15 mouse cellular contexts compared by ENCODE assay signal in genomic region chr9:62540166-62540565, GRCm38 (mm10). TPM values are rescaled to one million over a fixed set of nuclear protein-coding genes. Genes with fewer than 3 reads are reported as not detected.
DNase-seq lines count a peak whose midpoint lies in the region; ATAC-seq lines count a peak whose summit lies in the region.
"Had no signal": no experiment of that assay in that cellular context is flagged by ENCODE, and none has a peak within 500 bp of the region (broad histone marks: within the 10 kb centered on the region; RNA-seq: fewer than 3 reads in every experiment).

No protein-coding gene starts in this region.

- peaks cover 64% of the 10 kb centered on the region for H3K4me1 ChIP-seq in forebrain, embryonic 10.5 days
- peaks cover 23% of the 10 kb centered on the region for H3K4me1 ChIP-seq in forebrain, embryonic 11.5 days (replicated peaks; ENCODE audit: control insufficient read depth, insufficient read depth, low read length)
- peaks cover 73% of the 10 kb centered on the region for H3K4me1 ChIP-seq in forebrain, embryonic 16.5 days (replicated peaks; ENCODE audit: control insufficient read depth, insufficient read depth, low read length)
- H3K4me1 ChIP-seq in limb, embryonic 10.5 days, result peaks cover 30% of the 10 kb centered on the region
- peaks cover 11% of the 10 kb centered on the region for H3K4me1 ChIP-seq in liver, embryonic 12.5 days

- WGBS in forebrain, embryonic 10.5 days, result 81% methylated on average over 9 of the region's 9 CpGs
- 83% methylated on average over 9 of the region's 9 CpGs for WGBS in forebrain, embryonic 11.5 days
- 78% methylated on average over 9 of the region's 9 CpGs for WGBS in forebrain, embryonic 16.5 days
- 81% methylated on average over 9 of the region's 9 CpGs for WGBS in limb, embryonic 10.5 days
- 70% methylated on average over 9 of the region's 9 CpGs for WGBS in liver, embryonic 12.5 days (ENCODE audit: insufficient replicate concordance)

- no peak for DNase-seq in forebrain, embryonic 10.5 days (ENCODE audit: extremely low spot score, low spot score)
- DNase-seq in forebrain, embryonic 11.5 days (ENCODE audit: low spot score), result no peak
- DNase-seq in ZHBTc4 (ENCODE audit: low read depth, low spot score) (peak; percentile 60), liver (no peak)
- DNase-seq in limb, embryonic 10.5 days (ENCODE audit: low spot score), result no peak
- DNase-seq: adrenal gland, postnatal 10 days; gastrocnemius, postnatal 25 days; kidney, adult 9 months; liver, embryonic 13.5 days; lung, postnatal 14 days; thymus, adult 2 months had no signal

- H3K9ac ChIP-seq in forebrain, embryonic 11.5 days (ENCODE audit: low read length), result no peak overlapping the region
- H3K9ac ChIP-seq in forebrain, embryonic 16.5 days (replicated peaks; ENCODE audit: low read depth, low read length), result 0 out of 2 replicates have a peak overlapping the region, but pooled peaks have one; percentile 22
- H3K9ac ChIP-seq in liver, embryonic 12.5 days, result no peak overlapping the region
- H3K9ac ChIP-seq: heart, embryonic 13.5 days; liver, embryonic 13.5 days had no signal

- H3K4me2 ChIP-seq in forebrain, embryonic 11.5 days (ENCODE audit: low read depth, low read length, severe bottlenecking), result no peak overlapping the region
- H3K4me2 ChIP-seq in forebrain, embryonic 16.5 days (ENCODE audit: low read length), result no peak overlapping the region
- no peak overlapping the region for H3K4me2 ChIP-seq in liver, embryonic 12.5 days
- H3K4me2 ChIP-seq: heart, embryonic 13.5 days; liver, embryonic 13.5 days had no signal

- H3K9me3 ChIP-seq in forebrain, embryonic 10.5 days, result no peaks in the 10 kb centered on the region
- no peaks in the 10 kb centered on the region for H3K9me3 ChIP-seq in forebrain, embryonic 11.5 days (ENCODE audit: control insufficient read depth, low read length)
- H3K9me3 ChIP-seq in forebrain, embryonic 16.5 days (ENCODE audit: control insufficient read depth, low read length), result no peaks in the 10 kb centered on the region
- H3K9me3 ChIP-seq in limb, embryonic 10.5 days (replicated peaks), result no peaks in the 10 kb centered on the region
- H3K9me3 ChIP-seq in liver, embryonic 12.5 days (replicated peaks), result no peaks in the 10 kb centered on the region
- H3K9me3 ChIP-seq: heart, embryonic 13.5 days; liver, embryonic 13.5 days had no signal

- H3K4me3 ChIP-seq in forebrain, embryonic 10.5 days, result no peak overlapping the region
- H3K4me3 ChIP-seq in forebrain, embryonic 11.5 days (ENCODE audit: low read depth, low read length), result no peak overlapping the region
- no peak overlapping the region for H3K4me3 ChIP-seq in forebrain, embryonic 16.5 days (replicated peaks; ENCODE audit: low read length)
- no peak overlapping the region for H3K4me3 ChIP-seq in limb, embryonic 10.5 days
- no peak overlapping the region for H3K4me3 ChIP-seq in liver, embryonic 12.5 days
- H3K4me3 ChIP-seq: heart, embryonic 13.5 days; liver, embryonic 13.5 days had no signal

- H3K36me3 ChIP-seq in forebrain, embryonic 10.5 days (replicated peaks), result no peaks in the 10 kb centered on the region
- no peaks in the 10 kb centered on the region for H3K36me3 ChIP-seq in forebrain, embryonic 11.5 days (ENCODE audit: control insufficient read depth, insufficient read depth, low read length)
- no peaks in the 10 kb centered on the region for H3K36me3 ChIP-seq in forebrain, embryonic 16.5 days (ENCODE audit: control insufficient read depth, insufficient read depth)
- no peaks in the 10 kb centered on the region for H3K36me3 ChIP-seq in limb, embryonic 10.5 days
- H3K36me3 ChIP-seq in liver, embryonic 12.5 days, result no peaks in the 10 kb centered on the region
- H3K36me3 ChIP-seq: heart, embryonic 13.5 days; liver, embryonic 13.5 days had no signal

- peaks cover 86% of the 10 kb centered on the region for H3K27me3 ChIP-seq in forebrain, embryonic 10.5 days (ENCODE audit: poor library complexity, severe bottlenecking)
- H3K27me3 ChIP-seq in forebrain, embryonic 11.5 days (ENCODE audit: control insufficient read depth, insufficient read depth, low read length), result no peaks in the 10 kb centered on the region; the same call in 1 of the 2 replicates
- H3K27me3 ChIP-seq in forebrain, embryonic 16.5 days (replicated peaks; ENCODE audit: control insufficient read depth, insufficient read depth, low read length), result no peaks in the 10 kb centered on the region
- peaks cover 59% of the 10 kb centered on the region for H3K27me3 ChIP-seq in limb, embryonic 10.5 days (ENCODE audit: low read depth, poor library complexity, severe bottlenecking)
- peaks cover 46% of the 10 kb centered on the region for H3K27me3 ChIP-seq in liver, embryonic 12.5 days (replicated peaks)

- peak overlapping the region; percentile 75 for H3K27ac ChIP-seq in forebrain, embryonic 10.5 days
- no peak overlapping the region for H3K27ac ChIP-seq in forebrain, embryonic 11.5 days (ENCODE audit: low read depth, low read length)
- H3K27ac ChIP-seq in forebrain, embryonic 16.5 days (ENCODE audit: low read length), result peak overlapping the region; percentile 93
- H3K27ac ChIP-seq in limb, embryonic 10.5 days, result peak overlapping the region; percentile 11; the same call in 1 of the 2 replicates
- H3K27ac ChIP-seq in liver, embryonic 12.5 days, result no peak overlapping the region
- H3K27ac ChIP-seq: heart, embryonic 13.5 days; liver, embryonic 13.5 days had no signal

- no peak for ATAC-seq in forebrain, embryonic 11.5 days (replicated peaks; ENCODE audit: low FRiP score)
- no peak for ATAC-seq in forebrain, embryonic 16.5 days
- no peak for ATAC-seq in erythroblast, adult 5-6 weeks (replicated peaks; ENCODE audit: low FRiP score, poor library complexity, severe bottlenecking)
- ATAC-seq in liver, embryonic 12.5 days, result no peak

RNA-seq across cellular contexts. Expression of gene Coro2b, which starts 3.3 kb away (rescaled TPM):
- 9.7 and 10.0 TPM in 2 replicates for polyA plus RNA-seq in forebrain, embryonic 10.5 days (2016; fragmentation: Nextera tagmentation; extraction: Ambion mirVana)
- polyA plus RNA-seq in forebrain, embryonic 11.5 days (2014; fragmentation: Nextera tagmentation; extraction: Ambion mirVana), result 24.0 and 26.5 TPM in 2 replicates
- 41.7 and 44.9 TPM in 2 replicates for polyA plus RNA-seq in forebrain, embryonic 16.5 days (2015; fragmentation: Nextera tagmentation; extraction: Ambion mirVana)
- 5.6 and 6.2 TPM in 2 replicates for polyA plus RNA-seq in limb, embryonic 10.5 days (2016; fragmentation: Nextera tagmentation; extraction: Ambion mirVana)
- total RNA-seq in erythroblast, adult 5-6 weeks (2015; ENCODE audit: low replicate concordance), result 0.38 and 0.63 TPM in 2 replicates
- total RNA-seq in erythroblast, adult 5-6 weeks (2017; ENCODE audit: low replicate concordance), result not detected in 2 replicates
- polyA plus RNA-seq in liver, embryonic 12.5 days (2016; fragmentation: Nextera tagmentation; extraction: Ambion mirVana), result 2.7 and 3.2 TPM in 2 replicates

Comparison
In these comparisons a context has a peak if more than half of its experiments do, and no peak if none do; other contexts are left out.
1. H3K27ac ChIP-seq: peak in forebrain, embryonic 10.5 days (single experiment), forebrain, embryonic 16.5 days (single experiment) and limb, embryonic 10.5 days (single experiment); none in forebrain, embryonic 11.5 days (single experiment) and liver, embryonic 12.5 days (single experiment).